Mouse (Mus musculus) inflammation-experienced regulatory T-cells, adult 6 months (primary cell): ENCODE measurements at regions not wholly inside any gene's neighbourhood (a gene's known extent, or its start where the extent isn't known, plus 50 kb on each side); places are given as distances from the start of the nearest gene placed in this dataset.
"Not testable (repeated sequence)": the region's sequence is repeated elsewhere in the genome, so short reads cannot be mapped to it uniquely, and the experiment has no call there.

ENCODE experiments used
- ATAC-seq: one replicate; pipeline ENCODE4 v1.8.0; 2017

DNA sequence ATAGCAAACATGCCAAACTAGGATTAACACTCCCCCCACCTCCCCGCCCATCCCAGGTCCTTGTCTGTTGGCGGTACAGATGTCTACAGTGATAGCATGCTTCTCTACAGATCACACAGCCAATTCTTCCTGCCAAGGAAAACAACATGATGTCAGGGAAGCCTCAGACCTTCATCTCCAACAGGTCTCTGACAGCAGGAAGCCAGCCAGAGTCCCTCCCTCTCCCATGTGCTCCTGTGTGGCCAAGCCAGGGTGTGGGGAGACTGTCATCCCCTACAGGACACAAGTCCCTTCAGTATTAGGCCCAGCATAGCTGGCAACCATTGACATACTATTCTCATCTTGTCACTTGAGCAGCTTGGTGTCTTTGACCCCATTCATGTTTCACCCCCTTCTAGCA is 568.8 kb upstream of the Arid1b start:
- ATAC-seq, result no peak

GRCm38 (mm10) chr17:4429036-4429435 is 565.1 kb upstream of the Arid1b start:
- no peak for ATAC-seq

- ATAC-seq, result no peak
Observed at GRCm38 (mm10) chr17:4445606-4446005, 548.5 kb upstream of the Arid1b start.

DNA sequence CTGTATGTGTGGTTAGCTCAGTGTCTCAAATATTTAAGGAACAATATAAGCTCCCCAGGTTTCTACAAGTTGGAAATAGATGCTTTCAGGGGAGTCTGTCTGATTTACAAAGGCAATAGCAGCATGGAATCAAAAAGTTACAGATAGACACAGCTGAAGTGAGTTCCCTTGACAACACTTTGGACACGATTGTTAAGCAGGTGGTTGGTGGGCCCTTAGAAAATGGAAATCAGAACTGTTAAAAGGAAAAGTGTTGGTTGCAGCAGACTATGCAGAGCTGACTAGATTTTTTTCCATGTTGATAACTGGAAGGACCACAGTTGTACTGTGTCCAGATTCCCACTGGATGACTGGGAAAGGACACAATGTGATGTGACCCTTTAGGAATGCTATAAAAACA is 536.6 kb upstream of the Arid1b start:
- no peak for ATAC-seq

DNA sequence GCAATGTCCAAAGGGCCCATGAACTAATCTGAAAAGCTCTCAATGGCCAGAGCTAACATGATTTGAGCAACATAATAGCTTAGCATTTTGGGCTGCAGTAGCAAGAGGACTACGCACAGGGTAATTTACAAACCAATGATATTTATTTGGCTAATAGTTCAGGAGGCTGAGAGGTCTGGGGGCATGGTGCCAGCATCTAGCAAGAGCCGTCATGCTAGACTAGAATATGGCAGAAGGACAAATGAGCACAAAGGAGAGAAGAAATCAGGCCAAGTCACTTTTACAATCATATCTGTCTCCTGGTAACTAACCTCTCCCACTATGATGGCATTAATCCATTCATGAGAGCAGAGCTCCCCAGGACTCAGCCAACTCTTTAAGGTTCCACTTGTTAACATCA is 532.6 kb upstream of the Arid1b start:
- ATAC-seq, result no peak

DNA sequence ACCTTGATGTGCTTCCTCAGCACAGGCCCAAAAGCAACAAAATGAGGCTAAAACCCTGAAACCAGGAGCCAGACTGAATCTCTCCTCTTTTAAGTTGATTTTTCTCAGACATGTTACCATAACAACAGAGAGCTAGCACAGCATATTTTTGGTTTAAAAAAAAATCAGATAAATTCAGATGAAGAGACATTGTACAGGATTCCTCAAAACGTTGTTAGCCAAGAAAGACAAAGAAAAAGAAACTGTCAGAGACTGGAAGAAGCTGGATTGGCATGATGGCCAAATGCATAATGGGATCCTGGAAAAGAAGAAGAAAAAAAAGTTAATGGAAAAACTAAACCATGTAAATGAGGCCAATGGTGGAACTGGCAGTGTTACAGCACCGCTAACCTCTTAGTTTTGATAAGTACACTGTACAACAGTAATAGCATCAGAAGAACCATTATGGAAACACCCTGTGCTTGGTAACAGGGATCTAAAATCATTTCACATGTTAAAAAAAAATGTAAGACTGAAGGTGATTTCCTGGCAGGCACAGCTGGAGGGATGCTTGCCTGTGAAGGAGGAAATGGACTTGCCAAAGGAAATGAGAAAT is 529.7 kb upstream of the Arid1b start:
- ATAC-seq, result no peak

- ATAC-seq, result no peak
Observed at GRCm38 (mm10) chr17:4465741-4466140, 528.4 kb upstream of the Arid1b start.

GRCm38 (mm10) chr17:4472412-4472811 is 521.7 kb upstream of the Arid1b start:
- ATAC-seq, result no peak

DNA sequence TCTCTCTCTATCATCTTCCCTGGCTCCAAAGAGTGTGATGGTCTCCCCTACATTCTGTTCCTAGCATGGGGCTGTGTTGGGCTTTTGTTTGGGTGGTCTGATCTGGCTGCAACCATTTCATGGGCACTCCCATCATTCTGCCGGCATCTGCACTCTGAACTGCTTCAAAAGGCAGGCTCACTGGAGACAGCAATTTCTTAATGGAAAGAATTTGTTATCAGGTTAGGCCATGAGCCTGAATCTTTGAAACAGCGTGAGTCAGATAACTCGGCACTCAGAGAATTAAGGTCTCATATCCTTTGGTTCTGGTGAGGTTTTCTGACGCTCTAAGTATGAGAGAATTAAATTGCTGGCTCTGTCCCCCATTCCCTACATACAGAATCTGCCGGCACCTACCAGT is 519.8 kb upstream of the Arid1b start:
- no peak for ATAC-seq

DNA sequence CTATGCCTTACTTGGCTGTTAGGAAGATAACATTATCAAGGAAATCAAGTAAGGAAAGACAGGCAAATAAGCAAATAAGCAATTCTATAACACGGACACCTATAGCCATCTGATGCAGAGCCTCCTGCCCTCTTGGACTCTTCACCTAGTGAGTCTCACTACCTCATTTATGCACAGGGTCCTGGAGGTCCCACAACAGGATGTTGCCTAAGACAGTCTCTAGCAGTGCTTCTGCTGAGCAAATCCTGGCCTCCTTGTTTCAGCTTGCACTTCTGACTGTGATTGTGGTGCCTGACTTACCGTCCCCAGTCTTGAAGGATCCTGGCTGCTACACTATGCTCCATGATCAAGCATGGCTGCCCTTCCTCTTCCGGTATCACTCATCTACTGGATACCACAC is 518.5 kb upstream of the Arid1b start:
- no peak for ATAC-seq

DNA sequence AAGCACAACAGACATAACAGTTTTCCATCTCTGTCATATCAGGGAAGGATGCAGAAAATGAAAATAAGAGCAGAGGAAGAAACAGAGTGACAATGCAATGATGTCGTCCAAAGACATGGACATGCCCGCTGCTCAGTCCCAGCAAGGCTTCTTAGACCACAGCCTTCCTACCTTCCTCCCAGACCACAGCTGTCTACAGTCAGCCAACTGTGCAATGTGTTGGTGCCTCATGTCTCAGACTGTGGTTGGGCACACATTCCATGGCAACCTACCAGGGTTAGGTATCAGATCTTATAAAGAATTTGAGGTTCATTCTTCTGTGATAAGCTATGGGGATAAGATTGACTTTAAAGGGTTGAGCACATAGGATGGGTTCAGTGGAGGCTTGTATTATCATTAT is 499.7 kb upstream of the Arid1b start:
- no peak for ATAC-seq

DNA sequence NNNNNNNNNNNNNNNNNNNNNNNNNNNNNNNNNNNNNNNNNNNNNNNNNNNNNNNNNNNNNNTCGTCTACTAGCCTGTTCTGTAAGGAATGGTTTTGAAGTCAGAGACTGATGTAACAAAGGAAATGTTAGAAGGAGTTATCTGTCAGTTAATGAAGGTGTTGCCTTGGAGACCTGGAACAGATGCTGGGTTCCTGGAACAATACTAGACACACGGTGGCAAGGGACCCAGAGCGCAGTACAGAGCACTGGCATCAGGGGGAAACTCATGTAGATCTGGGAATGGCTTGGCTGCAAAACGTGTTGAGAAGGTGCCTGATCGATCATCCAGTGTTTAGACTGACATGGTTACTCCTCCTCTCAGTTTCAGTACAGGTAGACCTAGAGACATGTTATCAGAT is 493.6 kb upstream of the Arid1b start:
- ATAC-seq, result no peak

GRCm38 (mm10) chr17:4501029-4501428 is 493.1 kb upstream of the Arid1b start:
- ATAC-seq, result no peak

DNA sequence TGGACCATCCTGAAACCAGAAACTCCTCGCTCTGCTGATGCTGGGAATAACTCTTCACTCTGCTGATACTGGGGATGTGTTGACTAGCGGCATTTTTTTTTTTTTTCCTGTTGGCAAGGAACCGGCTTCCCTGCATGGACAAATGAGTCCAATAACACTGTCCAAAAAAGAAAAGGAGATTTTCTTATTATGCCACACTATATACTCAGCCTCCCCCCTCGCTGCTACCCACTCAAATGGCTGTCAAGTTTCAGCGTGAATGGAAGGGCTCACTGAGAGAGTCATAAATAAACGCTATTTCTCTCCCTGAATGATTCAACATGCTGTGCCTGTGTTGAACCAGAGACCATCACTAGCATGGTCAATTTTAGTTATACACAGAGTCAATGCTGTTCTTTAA is 489.2 kb upstream of the Arid1b start:
- no peak for ATAC-seq

GRCm38 (mm10) chr17:4509506-4509905 is 484.6 kb upstream of the Arid1b start:
- no peak for ATAC-seq

GRCm38 (mm10) chr17:4516141-4516540 is 478.0 kb upstream of the Arid1b start:
- ATAC-seq, result no peak

- no peak for ATAC-seq
Observed at GRCm38 (mm10) chr17:4516846-4517245, 477.3 kb upstream of the Arid1b start.

DNA sequence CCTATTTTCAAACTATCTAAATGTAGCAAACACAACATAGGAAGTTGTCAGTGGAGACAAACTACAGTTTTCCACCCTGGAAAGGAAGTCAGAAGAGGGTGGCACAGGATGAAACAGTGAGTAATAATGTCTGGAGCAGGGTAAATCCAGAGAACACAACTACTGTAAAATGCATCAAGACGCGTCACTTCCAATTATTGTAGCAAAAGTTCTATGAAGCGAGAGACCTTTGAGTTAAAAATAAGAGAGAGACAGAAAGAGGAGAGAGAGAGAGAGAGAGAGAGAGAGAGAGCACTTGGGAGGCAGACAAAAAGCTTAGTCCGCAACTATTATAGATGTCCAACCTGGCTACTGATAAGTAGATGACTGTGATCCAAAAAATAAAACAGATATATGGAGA is 473.1 kb upstream of the Arid1b start:
- ATAC-seq, result no peak

DNA sequence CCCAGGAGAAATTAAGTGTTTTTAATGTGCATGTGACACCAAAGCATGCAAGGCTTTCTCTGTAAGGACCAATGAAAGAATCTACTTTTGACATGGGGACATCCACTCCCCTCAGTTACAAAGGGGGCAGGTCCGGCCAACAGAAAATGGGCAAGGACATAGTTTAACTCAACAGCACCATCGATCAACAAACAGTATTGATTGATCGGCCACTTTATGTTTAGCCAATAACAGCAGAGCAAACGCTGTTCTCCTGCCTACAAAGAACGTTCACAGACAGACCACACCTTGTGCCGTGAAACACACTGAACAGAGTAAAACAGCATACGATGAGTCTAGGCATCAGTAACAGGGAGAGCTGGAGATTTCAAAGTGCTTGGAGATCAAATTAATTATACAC is 467.7 kb upstream of the Arid1b start:
- ATAC-seq, result no peak

- no peak for ATAC-seq
Observed at GRCm38 (mm10) chr17:4532126-4532525, 462.0 kb upstream of the Arid1b start.

- ATAC-seq, result no peak
Observed at GRCm38 (mm10) chr17:4540435-4540834, 453.7 kb upstream of the Arid1b start.

GRCm38 (mm10) chr17:4541020-4541743 is 452.9 kb upstream of the Arid1b start:
- no peak for ATAC-seq

- no peak for ATAC-seq
Observed at GRCm38 (mm10) chr17:4546579-4546978, 447.6 kb upstream of the Arid1b start.

DNA sequence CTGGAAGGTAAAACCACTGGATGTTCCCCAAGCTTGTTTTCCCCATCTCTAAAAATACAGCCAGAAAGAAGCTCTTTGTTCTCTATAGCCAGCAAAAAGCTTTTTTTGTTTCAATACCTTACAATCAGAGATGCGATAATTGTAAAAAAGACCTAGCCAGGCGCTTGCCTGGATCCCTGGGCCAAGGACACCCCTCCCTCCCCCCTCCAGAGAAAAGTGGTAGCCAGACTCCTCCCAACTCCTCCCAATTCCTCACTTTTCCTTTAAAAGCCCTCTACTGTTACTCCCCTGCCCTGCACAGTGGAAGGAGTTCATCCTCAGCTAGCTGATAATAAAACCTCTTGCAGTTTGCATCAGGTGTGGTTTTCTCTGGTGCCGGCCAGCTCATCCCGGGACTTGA is 441.1 kb upstream of the Arid1b start:
- ATAC-seq, result not testable (repeated sequence)

- ATAC-seq, result no peak
Observed at GRCm38 (mm10) chr17:4563641-4564040, 430.5 kb upstream of the Arid1b start.
